Mouse (Mus musculus): ENCODE measurements at regions not wholly inside any gene's neighbourhood (a gene's known extent, or its start where the extent isn't known, plus 50 kb on each side); places are given as distances from the start of the nearest gene placed in this dataset.
A peak's percentile ranks its signal among the peaks of the same experiment; 100 is the strongest.

- no peak for DNase-seq
- intact Hi-C loops (cut with DNase I; ENCODE audit: low total_unique reads), result no loop called here
Observed at GRCm38 (mm10) chr10:67819534-67819933, 92.9 kb downstream of the Zfp365 start.

- intact Hi-C loops (cut with DNase I; ENCODE audit: low total_unique reads), result no loop called here
- no peak for DNase-seq
Observed at GRCm38 (mm10) chr10:67813901-67814300, 98.6 kb downstream of the Zfp365 start.

- intact Hi-C loops (cut with DNase I; ENCODE audit: low total_unique reads), result no loop called here
- DNase-seq, result no peak
Observed at GRCm38 (mm10) chr10:67805131-67805530, 107.3 kb downstream of the Zfp365 start.

GRCm38 (mm10) chr10:67804637-67805036 is 107.8 kb downstream of the Zfp365 start:
- DNase-seq, result peak; percentile 11

GRCm38 (mm10) chr10:67802156-67802555 is 110.3 kb downstream of the Zfp365 start:
- DNase-seq, result no peak
- intact Hi-C loops (cut with DNase I; ENCODE audit: low total_unique reads), result no loop called here

More at GRCm38 (mm10) chr10:67804637-67805036, 107.8 kb downstream of the Zfp365 start:
- intact Hi-C loops (cut with DNase I; ENCODE audit: low total_unique reads), result no loop called here

- intact Hi-C loops (cut with DNase I; ENCODE audit: low total_unique reads), result no loop called here
- no peak for DNase-seq
Observed at GRCm38 (mm10) chr10:67801619-67802018, 110.8 kb downstream of the Zfp365 start.

- DNase-seq, result no peak
- intact Hi-C loops (cut with DNase I; ENCODE audit: low total_unique reads), result no loop called here
Observed at GRCm38 (mm10) chr10:67798991-67799390, 113.5 kb downstream of the Zfp365 start.

GRCm38 (mm10) chr10:67793206-67793605 is 119.3 kb downstream of the Zfp365 start:
- DNase-seq, result no peak
- intact Hi-C loops (cut with DNase I; ENCODE audit: low total_unique reads), result no loop called here

GRCm38 (mm10) chr10:67789651-67790050 is 122.8 kb downstream of the Zfp365 start:
- intact Hi-C loops (cut with DNase I; ENCODE audit: low total_unique reads), result no loop called here
- DNase-seq, result no peak

- no peak for DNase-seq
- intact Hi-C loops (cut with DNase I; ENCODE audit: low total_unique reads), result no loop called here
Observed at GRCm38 (mm10) chr10:67788116-67788515, 124.3 kb downstream of the Zfp365 start.

- intact Hi-C loops (cut with DNase I; ENCODE audit: low total_unique reads), result no loop called here
Observed at GRCm38 (mm10) chr10:67785563-67785962, 126.9 kb downstream of the Zfp365 start.

GRCm38 (mm10) chr10:67778341-67778740 is 134.1 kb downstream of the Zfp365 start:
- intact Hi-C loops (cut with DNase I; ENCODE audit: low total_unique reads), result no loop called here
- no peak for DNase-seq

More at GRCm38 (mm10) chr10:67785563-67785962, 126.9 kb downstream of the Zfp365 start:
- no peak for DNase-seq

- intact Hi-C loops (cut with DNase I; ENCODE audit: low total_unique reads), result no loop called here
- DNase-seq, result no peak
Observed at GRCm38 (mm10) chr10:67777721-67778120, 134.7 kb downstream of the Zfp365 start.

- intact Hi-C loops (cut with DNase I; ENCODE audit: low total_unique reads), result no loop called here
- no peak for DNase-seq
Observed at GRCm38 (mm10) chr10:67776851-67777250, 135.6 kb downstream of the Zfp365 start.

GRCm38 (mm10) chr10:67771796-67772195 is 140.7 kb downstream of the Zfp365 start:
- intact Hi-C loops (cut with DNase I; ENCODE audit: low total_unique reads), result no loop called here
- DNase-seq, result no peak

GRCm38 (mm10) chr10:67766099-67766498 is 146.4 kb downstream of the Zfp365 start:
- intact Hi-C loops (cut with DNase I; ENCODE audit: low total_unique reads), result no loop called here
- DNase-seq, result peak; percentile 43

- peak; percentile 31 for DNase-seq
- intact Hi-C loops (cut with DNase I; ENCODE audit: low total_unique reads), result no loop called here
Observed at GRCm38 (mm10) chr10:67760424-67760823, 152.0 kb downstream of the Zfp365 start.

- DNase-seq, result no peak
- intact Hi-C loops (cut with DNase I; ENCODE audit: low total_unique reads), result no loop called here
Observed at GRCm38 (mm10) chr10:67748121-67748520, 164.3 kb downstream of the Zfp365 start.

- no peak for DNase-seq
- intact Hi-C loops (cut with DNase I; ENCODE audit: low total_unique reads), result no loop called here
Observed at GRCm38 (mm10) chr10:67747461-67747860, 165.0 kb downstream of the Zfp365 start.

GRCm38 (mm10) chr10:67746140-67746539 is 166.3 kb downstream of the Zfp365 start:
- intact Hi-C loops (cut with DNase I; ENCODE audit: low total_unique reads), result no loop called here
- no peak for DNase-seq

GRCm38 (mm10) chr10:67743561-67743960 is 168.9 kb downstream of the Zfp365 start:
- no peak for DNase-seq
- intact Hi-C loops (cut with DNase I; ENCODE audit: low total_unique reads), result no loop called here

GRCm38 (mm10) chr10:67742824-67743223 is 169.6 kb downstream of the Zfp365 start:
- intact Hi-C loops (cut with DNase I; ENCODE audit: low total_unique reads), result no loop called here
- no peak for DNase-seq

Data from gastrocnemius, postnatal 14 days (tissue).